Mouse (Mus musculus): ENCODE measurements around the gene Hoga1. TPM values are rescaled to one million over a fixed set of nuclear protein-coding genes. Genes with fewer than 3 reads are reported as not detected.
"Not testable (repeated sequence)": the region's sequence is repeated elsewhere in the genome, so short reads cannot be mapped to it uniquely, and the experiment has no call there.

Hoga1 gene
- polyA plus RNA-seq, 1 experiment from 2014 or later, result 0.44 TPM

DNA sequence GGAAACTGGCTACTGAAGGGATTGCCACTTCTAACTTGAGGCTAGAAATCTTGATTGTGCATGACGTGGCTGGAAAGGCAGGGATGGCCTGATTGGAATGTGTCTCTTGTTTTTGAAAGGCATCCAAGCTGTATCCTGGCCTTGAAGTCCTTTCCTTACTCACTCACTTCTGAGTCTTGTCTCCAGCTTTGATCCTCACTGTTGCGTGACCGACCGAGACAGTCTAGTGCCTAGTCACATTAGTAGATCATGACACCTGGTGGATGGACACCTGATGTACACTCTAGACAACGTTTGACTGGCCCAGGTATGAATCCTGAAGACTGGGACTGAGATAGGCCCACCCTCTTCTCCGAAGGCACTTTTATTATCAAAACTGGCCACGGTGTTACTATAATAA is 27.4 kb downstream of the Hoga1 start:
- Histone ChIP-seq H3K36me3 (peaks cover 10% of the 10 kb centered on the region), H3K4me1 (peaks cover 7% of the 10 kb centered on the region; the same call in 1 of the 2 replicates), H3K9me3 (no peaks in the 10 kb centered on the region), H3K27ac (replicated peaks) (no peak overlapping the region), H3K9ac (no peak overlapping the region), H3K27me3 (replicated peaks) (no peaks in the 10 kb centered on the region), H3K4me2 (no peak overlapping the region), H3K4me3 (no peak overlapping the region)
- ATAC-seq (ENCODE audit: extremely low read depth, insufficient number of reproducible peaks, low FRiP score, low TSS enrichment), result no peak
- 61% methylated on average over 7 of the region's 7 CpGs for WGBS

DNA sequence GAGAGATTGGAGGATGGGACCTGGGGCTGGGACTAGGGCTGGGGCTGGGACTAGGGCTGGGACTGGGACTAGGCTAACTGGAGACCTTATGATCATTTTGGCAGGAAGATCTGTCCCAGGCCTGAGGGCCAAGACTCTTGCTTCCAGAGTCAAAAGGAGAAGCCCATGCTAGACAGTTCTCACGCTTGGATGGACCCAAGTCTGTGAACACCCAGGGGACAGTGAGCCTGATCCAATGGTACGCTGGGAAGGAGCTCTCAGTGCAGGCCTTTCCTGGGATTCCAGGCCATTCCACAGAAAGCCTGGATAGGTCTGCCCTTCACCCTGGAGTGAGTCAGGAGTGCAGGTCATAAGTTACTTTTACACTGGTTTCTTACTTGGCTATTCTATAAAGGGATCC is 29.6 kb downstream of the Hoga1 start:
- no peak overlapping the region for H3K27ac ChIP-seq (replicated peaks)
- no peak overlapping the region for H3K4me2 ChIP-seq
- no peak for ATAC-seq (ENCODE audit: extremely low read depth, insufficient number of reproducible peaks, low FRiP score, low TSS enrichment)
- WGBS, result 67% methylated on average over 2 of the region's 2 CpGs
- no peaks in the 10 kb centered on the region for H3K27me3 ChIP-seq (replicated peaks)
- H3K9me3 ChIP-seq, result no peaks in the 10 kb centered on the region
- H3K9ac ChIP-seq, result no peak overlapping the region
- H3K36me3 ChIP-seq, result peaks cover 10% of the 10 kb centered on the region
- H3K4me3 ChIP-seq, result no peak overlapping the region
- no peaks in the 10 kb centered on the region for H3K4me1 ChIP-seq

DNA sequence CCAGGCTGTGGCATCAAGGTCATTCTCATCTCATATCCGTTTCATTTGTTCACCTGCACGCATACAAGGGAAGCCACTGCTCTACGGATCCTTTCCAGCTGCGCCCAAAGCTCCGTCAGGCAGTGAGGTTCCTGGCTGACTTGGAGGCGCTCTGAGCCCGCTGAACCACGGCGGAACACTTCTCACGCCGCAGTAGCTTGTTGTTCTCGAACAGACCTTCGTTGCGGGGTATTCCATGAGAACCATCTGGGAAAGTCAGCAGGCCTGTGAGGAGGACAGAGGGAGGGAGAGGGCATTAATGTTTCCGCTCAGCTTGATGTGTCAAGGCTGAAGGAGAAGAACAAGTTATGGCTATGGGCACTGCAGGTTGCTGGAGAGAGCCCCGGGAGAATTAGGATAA is 30.6 kb downstream of the Hoga1 start:
- 87% methylated on average over 16 of the region's 16 CpGs for WGBS

DNA sequence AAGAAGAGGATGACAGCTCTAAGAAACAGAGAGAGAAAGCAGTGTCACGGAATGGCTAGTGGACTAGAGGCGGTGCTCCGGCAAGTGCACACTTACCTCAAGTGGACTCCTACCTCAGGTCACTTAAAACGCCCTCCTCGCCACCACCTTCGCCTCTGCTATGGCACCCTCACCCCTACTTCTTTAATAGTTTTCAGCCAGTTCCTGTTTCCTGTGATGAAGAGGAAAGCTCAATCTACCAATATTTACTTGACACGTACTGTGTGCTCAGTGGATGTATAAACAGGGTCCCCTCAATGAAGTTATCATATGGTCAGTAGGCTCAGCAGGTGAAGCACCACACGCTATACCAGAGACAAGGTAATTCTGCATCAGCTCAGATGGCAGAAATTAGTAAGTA is 33.2 kb downstream of the Hoga1 start:
- no peak for ATAC-seq (ENCODE audit: extremely low read depth, insufficient number of reproducible peaks, low FRiP score, low TSS enrichment)
- Histone ChIP-seq H3K27ac (replicated peaks) (no peak overlapping the region), H3K4me2 (no peak overlapping the region), H3K27me3 (replicated peaks) (no peaks in the 10 kb centered on the region), H3K4me1 (no peaks in the 10 kb centered on the region), H3K4me3 (no peak overlapping the region), H3K9ac (no peak overlapping the region), H3K36me3 (peaks cover 10% of the 10 kb centered on the region), H3K9me3 (no peaks in the 10 kb centered on the region)
- 86% methylated on average over 8 of the region's 8 CpGs for WGBS

More for the DNA sequence above, 30.6 kb downstream of the Hoga1 start:
- Histone ChIP-seq H3K36me3 (peaks cover 10% of the 10 kb centered on the region), H3K27me3 (replicated peaks) (no peaks in the 10 kb centered on the region), H3K27ac (replicated peaks) (no peak overlapping the region), H3K9me3 (no peaks in the 10 kb centered on the region), H3K4me1 (no peaks in the 10 kb centered on the region), H3K4me3 (no peak overlapping the region), H3K9ac (no peak overlapping the region), H3K4me2 (no peak overlapping the region)
- no peak for ATAC-seq (ENCODE audit: extremely low read depth, insufficient number of reproducible peaks, low FRiP score, low TSS enrichment)

DNA sequence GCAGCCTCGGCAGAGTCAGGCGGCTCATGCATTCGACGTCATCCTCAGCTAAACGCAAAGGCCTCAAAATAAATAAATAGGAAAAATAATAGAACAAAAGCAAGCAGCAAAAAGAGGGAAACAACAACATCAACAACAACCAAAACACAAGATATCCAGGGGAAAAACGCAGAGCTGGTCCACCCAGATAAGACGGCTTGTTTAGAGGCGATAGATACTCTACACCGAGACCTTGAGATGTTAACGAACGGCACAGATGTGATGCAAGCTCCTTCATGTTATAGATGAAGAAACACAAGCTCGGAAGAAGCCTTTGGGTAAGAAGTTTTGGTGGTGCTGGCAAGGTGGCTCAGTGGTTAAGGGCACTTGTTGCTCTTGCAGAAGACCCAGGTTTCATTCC is 33.6 kb downstream of the Hoga1 start:
- 85% methylated on average over 12 of the region's 12 CpGs for WGBS
- no peaks in the 10 kb centered on the region for H3K9me3 ChIP-seq
- ATAC-seq (ENCODE audit: extremely low read depth, insufficient number of reproducible peaks, low FRiP score, low TSS enrichment), result no peak
- peaks cover 10% of the 10 kb centered on the region for H3K36me3 ChIP-seq
- H3K4me3 ChIP-seq, result no peak overlapping the region
- no peak overlapping the region for H3K4me2 ChIP-seq
- no peak overlapping the region for H3K27ac ChIP-seq (replicated peaks)
- no peaks in the 10 kb centered on the region for H3K4me1 ChIP-seq
- no peaks in the 10 kb centered on the region for H3K27me3 ChIP-seq (replicated peaks)
- H3K9ac ChIP-seq, result no peak overlapping the region

DNA sequence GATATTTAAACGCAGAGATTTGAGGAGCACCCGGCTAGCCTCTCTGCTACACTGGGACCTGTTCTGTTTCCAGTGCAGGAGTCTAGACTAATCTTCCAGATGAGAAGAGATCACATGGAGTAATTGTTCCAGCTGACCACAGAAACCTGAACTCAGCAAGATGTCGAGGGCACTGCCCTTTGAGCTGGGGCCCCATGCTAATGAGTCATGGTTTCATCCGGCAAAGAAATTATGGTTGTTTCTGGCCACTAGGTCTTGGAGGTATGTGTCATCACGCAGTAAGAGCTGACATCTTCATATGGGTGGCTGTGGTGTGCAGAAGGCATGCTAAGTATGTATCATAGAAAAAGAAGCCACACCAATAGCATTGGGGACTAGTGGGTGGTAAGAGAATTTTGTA is 34.5 kb downstream of the Hoga1 start:
- no peaks in the 10 kb centered on the region for H3K27me3 ChIP-seq (replicated peaks)
- H3K36me3 ChIP-seq, result peaks cover 10% of the 10 kb centered on the region
- no peak for ATAC-seq (ENCODE audit: extremely low read depth, insufficient number of reproducible peaks, low FRiP score, low TSS enrichment)
- no peak overlapping the region for H3K27ac ChIP-seq (replicated peaks)
- 68% methylated on average over 5 of the region's 5 CpGs for WGBS
- H3K9me3 ChIP-seq, result no peaks in the 10 kb centered on the region
- no peak overlapping the region for H3K9ac ChIP-seq
- no peaks in the 10 kb centered on the region for H3K4me1 ChIP-seq
- H3K4me3 ChIP-seq, result no peak overlapping the region
- no peak overlapping the region for H3K4me2 ChIP-seq

DNA sequence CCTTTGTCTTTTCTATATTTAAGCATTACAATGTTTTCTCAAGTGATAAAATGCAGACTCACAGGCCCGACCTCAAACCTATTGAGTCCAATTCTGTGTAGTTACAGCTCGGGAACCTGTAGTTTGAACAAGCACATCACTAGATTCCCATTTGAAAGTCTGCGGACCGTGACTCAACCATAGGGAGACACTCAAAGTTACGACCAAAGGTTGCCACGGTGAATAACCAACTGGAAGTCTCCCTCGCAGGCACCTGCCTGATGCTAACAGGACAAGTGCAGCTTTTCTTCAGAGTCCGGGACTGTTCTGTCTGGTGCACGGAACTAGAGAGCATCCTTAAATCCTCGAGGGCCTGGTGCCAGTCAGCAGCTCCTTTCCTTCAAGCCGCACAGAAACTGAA is 35.1 kb downstream of the Hoga1 start:
- Histone ChIP-seq H3K9me3 (no peaks in the 10 kb centered on the region), H3K27me3 (replicated peaks) (no peaks in the 10 kb centered on the region), H3K4me1 (peaks cover 1% of the 10 kb centered on the region), H3K36me3 (peaks cover 5% of the 10 kb centered on the region; the same call in 1 of the 2 replicates), H3K4me3 (no peak overlapping the region), H3K4me2 (no peak overlapping the region), H3K9ac (no peak overlapping the region), H3K27ac (replicated peaks) (no peak overlapping the region)
- ATAC-seq (ENCODE audit: extremely low read depth, insufficient number of reproducible peaks, low FRiP score, low TSS enrichment), result no peak
- WGBS, result 75% methylated on average over 11 of the region's 11 CpGs

DNA sequence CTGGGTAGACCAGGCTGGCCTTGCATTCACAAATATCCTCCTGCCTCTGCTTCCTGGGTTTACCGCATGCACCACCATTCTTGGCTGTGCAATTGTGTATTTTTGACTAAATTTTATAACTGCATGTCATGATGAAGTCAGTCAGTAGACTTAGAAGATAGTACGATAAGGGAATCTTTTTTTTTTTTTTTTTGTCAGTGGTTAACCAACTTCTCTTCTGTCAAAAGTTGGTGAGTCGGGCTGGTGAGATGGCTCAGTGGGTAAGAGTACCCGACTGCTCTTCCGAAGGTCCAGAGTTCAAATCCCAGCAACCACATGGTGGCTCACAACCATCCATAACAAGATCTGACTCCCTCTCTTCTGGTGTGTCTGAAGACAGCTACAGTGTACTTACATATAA is 36.2 kb downstream of the Hoga1 start:
- not testable (repeated sequence) for H3K9me3 ChIP-seq; H3K9ac ChIP-seq; H3K4me1 ChIP-seq; H3K36me3 ChIP-seq; H3K27ac ChIP-seq (replicated peaks); H3K4me2 ChIP-seq; ATAC-seq (ENCODE audit: extremely low read depth, insufficient number of reproducible peaks, low FRiP score, low TSS enrichment); H3K27me3 ChIP-seq (replicated peaks); H3K4me3 ChIP-seq
- WGBS, result 88% methylated on average over 5 of the region's 5 CpGs

DNA sequence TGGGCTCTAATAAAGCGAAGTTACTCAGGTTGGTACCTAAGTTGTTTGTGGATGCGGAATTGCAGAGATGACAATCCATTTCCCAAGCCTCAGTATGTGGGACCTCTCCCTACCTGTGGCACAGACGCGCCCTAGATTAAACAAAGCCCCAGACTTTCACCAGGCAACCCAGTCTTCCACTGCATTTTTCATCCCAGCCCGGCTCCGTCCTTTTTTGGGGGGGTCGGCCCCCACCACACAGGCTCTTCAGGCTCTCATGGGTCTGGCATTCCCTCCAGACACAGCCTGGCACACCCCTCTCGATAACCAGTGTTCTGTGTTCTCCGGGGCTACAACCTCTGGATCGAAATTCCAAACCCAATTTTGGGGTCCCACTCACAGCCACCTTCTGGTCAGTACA is 40.3 kb downstream of the Hoga1 start:
- Histone ChIP-seq H3K27me3 (replicated peaks) (no peaks in the 10 kb centered on the region), H3K9me3 (no peaks in the 10 kb centered on the region), H3K9ac (peak overlapping the region; percentile 85), H3K4me3 (peak overlapping the region; percentile 78), H3K4me2 (peak overlapping the region; percentile 89), H3K4me1 (peaks cover 19% of the 10 kb centered on the region), H3K27ac (replicated peaks) (no peak overlapping the region), H3K36me3 (no peaks in the 10 kb centered on the region)
- 11% methylated on average over 10 of the region's 10 CpGs for WGBS
- no peak for ATAC-seq (ENCODE audit: extremely low read depth, insufficient number of reproducible peaks, low FRiP score, low TSS enrichment)

DNA sequence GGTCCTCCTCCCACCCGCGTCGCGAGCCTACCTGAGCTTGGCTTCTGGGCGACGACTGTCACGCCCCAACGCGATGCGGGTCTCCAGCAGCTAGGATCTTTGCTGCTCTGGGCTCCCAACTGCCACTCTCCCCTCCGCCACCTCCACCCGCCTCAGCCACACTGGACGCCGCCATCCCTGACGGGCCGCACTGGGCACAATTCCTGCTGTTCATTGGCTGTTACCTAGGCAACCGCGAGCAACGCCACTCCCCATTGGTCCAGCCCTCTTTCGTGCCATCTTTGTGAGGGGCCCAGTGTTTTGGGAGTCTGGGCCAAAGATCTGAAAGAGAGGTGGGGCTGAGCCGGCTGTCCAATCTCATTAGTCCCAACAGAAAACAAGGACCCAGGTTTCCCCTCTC is 40.8 kb downstream of the Hoga1 start, which contains the start of gene Morn4:
Gene Morn4 (minus strand): TSS at position 192 of the 400 bp plus-strand sequence.
- Histone ChIP-seq H3K27me3 (replicated peaks) (no peaks in the 10 kb centered on the region), H3K27ac (replicated peaks) (no peak within 1 kb of the TSS), H3K9ac (peak within 1 kb of the TSS; percentile 85), H3K4me1 (peaks cover 20% of the 10 kb centered on the region), H3K4me2 (peak within 1 kb of the TSS; percentile 89), H3K4me3 (peak within 1 kb of the TSS; percentile 78), H3K36me3 (no peaks in the 10 kb centered on the region), H3K9me3 (no peaks in the 10 kb centered on the region)
- no peak for ATAC-seq (ENCODE audit: extremely low read depth, insufficient number of reproducible peaks, low FRiP score, low TSS enrichment)
- WGBS, result 0% methylated on average over 21 of the region's 21 CpGs

DNA sequence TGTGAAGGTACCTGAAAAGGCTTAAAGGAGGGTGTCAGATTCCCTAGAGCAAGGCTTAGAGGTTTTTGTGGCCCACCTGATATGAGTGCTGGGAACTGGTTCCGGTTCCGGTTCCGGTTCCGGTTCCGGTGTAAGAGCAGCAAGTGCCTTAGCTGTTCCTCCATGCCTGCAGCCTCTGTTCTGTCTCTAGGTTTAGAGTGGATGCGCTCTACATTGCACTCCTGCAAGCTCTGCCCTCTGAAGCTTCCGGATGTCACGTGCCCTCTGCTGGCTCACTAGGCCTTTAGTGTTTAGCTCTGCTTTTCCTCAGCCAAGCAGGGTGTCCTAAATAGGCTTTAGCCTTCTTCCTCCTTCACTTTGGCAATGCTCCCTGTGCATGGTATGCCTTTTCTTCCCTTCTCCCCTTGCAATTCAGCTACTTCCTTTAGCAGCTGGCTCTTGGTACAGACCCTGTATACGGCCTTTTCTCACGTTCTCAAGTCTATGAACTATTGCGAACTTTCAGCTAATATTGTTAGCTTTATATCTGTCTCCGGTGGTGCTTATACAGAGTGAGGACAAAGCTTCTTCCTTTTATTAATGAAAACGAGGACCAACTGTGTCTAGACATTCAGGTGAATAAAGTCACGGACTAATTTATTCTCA is 43.8 kb downstream of the Hoga1 start:
- H3K36me3 ChIP-seq, result peaks cover 12% of the 10 kb centered on the region
- 20% methylated on average over 14 of the region's 14 CpGs for WGBS

More for the DNA sequence above, 43.8 kb downstream of the Hoga1 start:
- Histone ChIP-seq H3K4me2 (peak overlapping the region; percentile 79), H3K27ac (replicated peaks) (peak overlapping the region; percentile 91), H3K9ac (peak overlapping the region; percentile 78), H3K4me1 (peaks cover 30% of the 10 kb centered on the region), H3K4me3 (peak overlapping the region; percentile 96), H3K9me3 (no peaks in the 10 kb centered on the region), H3K27me3 (replicated peaks) (no peaks in the 10 kb centered on the region)
- ATAC-seq (ENCODE audit: extremely low read depth, insufficient number of reproducible peaks, low FRiP score, low TSS enrichment), result no peak
